Mouse (Mus musculus) limb, embryonic 14.5 days (tissue): ENCODE results near the gene Rbms3. TPM values are rescaled to one million over a fixed set of nuclear protein-coding genes. Genes with fewer than 3 reads are reported as not detected.
A peak's percentile ranks its signal among the peaks of the same experiment; 100 is the strongest.

Experiments used
- ATAC-seq: fragments of 200-750 bp; cut with Nextera tagmentation; 2 replicates; pipeline ENCODE4 v1.8.0; 2017; ENCODE audit warnings: low read depth, moderate number of reproducible peaks, moderate TSS enrichment; ENCODE audit not compliant: low FRiP score
- DNase-seq: peaks from one replicate; pipeline ENCODE4 v3.0.0-alpha.2; 2015; ENCODE audit warnings: low spot score
- H3K27ac ChIP-seq: fragments of 300-500 bp; sonication (generic); replicated peaks from 2 replicates; pipeline ENCODE4 v1.5.1; 2014; ENCODE audit warnings: low read depth, mild to moderate bottlenecking, low read length, moderate library complexity, mixed read lengths
- H3K27me3 ChIP-seq: fragments of 300-500 bp; sonication (generic); 2 replicates; pipeline ENCODE4 v1.6.1; 2014; ENCODE audit warnings: low read length, mixed read lengths; ENCODE audit not compliant: control insufficient read depth, insufficient read depth
- H3K36me3 ChIP-seq: fragments of 300-500 bp; sonication (generic); 2 replicates; pipeline ENCODE4 v1.6.1; 2014; ENCODE audit warnings: mild to moderate bottlenecking, low read length, moderate library complexity, mixed read lengths; ENCODE audit not compliant: control insufficient read depth, insufficient read depth
- H3K4me1 ChIP-seq: fragments of 300-500 bp; sonication (generic); 2 replicates; pipeline ENCODE4 v1.6.1; 2014; ENCODE audit warnings: antibody characterized with exemption, low read length, mixed read lengths; ENCODE audit not compliant: control insufficient read depth, insufficient read depth
- H3K4me2 ChIP-seq: fragments of 300-500 bp; sonication (generic); replicated peaks from 2 replicates; pipeline ENCODE4 v1.6.1; 2014; ENCODE audit warnings: low read depth, mild to moderate bottlenecking, low read length, moderate library complexity; ENCODE audit not compliant: severe bottlenecking
- H3K4me3 ChIP-seq: fragments of 300-500 bp; sonication (generic); replicated peaks from 2 replicates; pipeline ENCODE4 v1.5.1; 2014; ENCODE audit warnings: low read length
- H3K9ac ChIP-seq: fragments of 300-500 bp; sonication (generic); 2 replicates; pipeline ENCODE4 v1.6.1; 2014; ENCODE audit warnings: mild to moderate bottlenecking, low read depth, low read length, moderate library complexity; ENCODE audit not compliant: severe bottlenecking
- H3K9me3 ChIP-seq: fragments of 300-500 bp; sonication (generic); 2 replicates; pipeline ENCODE4 v1.6.1; 2016; ENCODE audit warnings: low read length; ENCODE audit not compliant: control insufficient read depth
- POLR2A ChIP-seq: fragments of 200-500 bp; IDR thresholded peaks from 2 replicates; pipeline ENCODE4 v1.8.0; 2012; ENCODE audit warnings: inconsistent platforms, mild to moderate bottlenecking, moderate library complexity, borderline replicate concordance; ENCODE audit not compliant: insufficient read depth, insufficient read length; ENCODE audit errors: extremely low read depth
- WGBS: fragments of 180-500 bp; shearing (Covaris S2); extraction: QIAGEN DNeasy Blood & Tissue Kit; methylation state at CpG from one replicate; pipeline ENCODE4 v1.1.7; 2014; 5-methylcytosine and 5-hydroxymethylcytosine counted together
- polyA plus RNA-seq, 2 experiments: library from polyadenylated mRNA; depleted of rRNA in 1 of 2; stranded (reverse) in 1 of 2; unstranded in 1 of 2; fragments of >200 nt; fragmentation: Nextera tagmentation in 1 of 2; extraction: Ambion mirVana in 1 of 2; gene quantifications; 2 replicates each; pipeline versions ENCODE4 v1.2.1 to v1.2.3; 2012 to 2014

The Rbms3 gene
- polyA plus RNA-seq, 2 experiments, result 42.1 to 94.5 TPM

DNA sequence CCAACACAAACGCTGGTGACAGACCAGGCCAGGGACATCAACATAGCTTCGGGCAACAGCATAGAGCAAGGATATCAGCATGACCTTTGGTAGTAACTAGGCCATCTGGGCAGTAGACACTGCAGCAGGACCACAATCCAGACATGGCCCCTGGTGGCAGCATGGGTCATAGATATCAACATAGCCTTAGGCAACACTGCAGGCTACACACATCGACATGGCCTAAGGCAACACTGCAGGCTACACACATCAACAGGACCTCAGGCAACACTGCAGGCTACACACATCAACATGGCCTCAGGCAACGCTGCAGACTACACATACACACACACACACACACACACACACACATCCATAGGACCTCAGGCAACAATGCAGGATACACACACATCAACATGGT is 261.7 kb downstream of the Rbms3 start:
- no peak for TF ChIP-seq POLR2A
- no peak for DNase-seq
- no peak for ATAC-seq
- H3K4me2 ChIP-seq, result no peak overlapping the region
- H3K27ac ChIP-seq, result no peak overlapping the region
- H3K9me3 ChIP-seq, result no peaks in the 10 kb centered on the region
- 88% methylated on average over 4 of the region's 4 CpGs for WGBS
- no peaks in the 10 kb centered on the region for H3K36me3 ChIP-seq
- peaks cover 6% of the 10 kb centered on the region; the same call in 1 of the 2 replicates for H3K4me1 ChIP-seq
- H3K27me3 ChIP-seq, result no peaks in the 10 kb centered on the region
- no peak overlapping the region for H3K4me3 ChIP-seq
- no peak overlapping the region for H3K9ac ChIP-seq

DNA sequence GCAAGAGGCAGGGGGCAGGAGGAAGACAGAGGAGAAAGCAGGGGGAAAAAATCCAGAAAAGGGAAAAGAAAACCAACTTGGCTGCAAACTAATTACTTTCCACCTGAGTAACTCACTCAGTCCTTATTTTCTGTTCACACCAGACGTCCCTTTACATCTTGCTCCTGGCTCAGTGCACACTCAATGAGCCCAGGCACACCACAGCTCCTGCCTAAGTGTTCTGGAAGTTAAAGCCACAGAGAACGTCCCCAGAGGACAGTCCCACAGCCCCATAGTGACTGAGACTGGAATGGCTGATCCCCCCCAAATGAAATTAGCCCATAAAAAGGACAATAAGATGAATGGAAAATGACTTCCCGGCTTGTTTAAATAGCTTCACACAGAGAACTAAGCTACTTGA is 265.1 kb downstream of the Rbms3 start:
- WGBS, result 31% methylated on average over 3 of the region's 3 CpGs
- TF ChIP-seq POLR2A, result no peak
- ATAC-seq, result no peak
- no peaks in the 10 kb centered on the region for H3K27me3 ChIP-seq
- no peaks in the 10 kb centered on the region for H3K9me3 ChIP-seq
- H3K4me3 ChIP-seq, result no peak overlapping the region
- DNase-seq, result no peak
- H3K9ac ChIP-seq, result no peak overlapping the region
- H3K4me2 ChIP-seq, result no peak overlapping the region
- H3K27ac ChIP-seq, result no peak overlapping the region
- H3K36me3 ChIP-seq, result no peaks in the 10 kb centered on the region
- H3K4me1 ChIP-seq, result peaks cover 6% of the 10 kb centered on the region; the same call in 1 of the 2 replicates

DNA sequence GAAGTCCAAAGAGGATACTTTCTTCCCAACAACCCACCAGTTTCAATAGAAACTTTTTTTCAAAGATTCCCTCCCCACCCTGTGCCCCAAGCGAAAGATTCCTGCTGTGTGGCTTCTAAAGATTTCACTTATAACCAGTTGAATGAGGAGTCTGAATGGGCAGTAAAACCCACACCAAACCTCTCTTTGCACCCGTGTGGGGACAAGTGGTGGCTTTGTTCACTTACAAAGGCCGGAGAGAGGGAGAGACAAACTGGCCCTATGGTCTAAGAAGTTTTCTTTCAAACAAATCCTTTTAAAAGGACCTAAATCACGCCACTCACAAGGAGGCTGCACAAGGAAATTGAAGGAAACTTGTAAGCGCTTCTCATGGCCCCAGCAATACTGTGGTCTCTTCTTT is 268.3 kb downstream of the Rbms3 start:
- peaks cover 8% of the 10 kb centered on the region; the same call in 1 of the 2 replicates for H3K4me1 ChIP-seq
- ATAC-seq (no peak), DNase-seq (no peak)
- H3K9me3 ChIP-seq, result no peaks in the 10 kb centered on the region
- H3K4me3 ChIP-seq, result no peak overlapping the region
- H3K9ac ChIP-seq, result no peak overlapping the region
- H3K4me2 ChIP-seq, result no peak overlapping the region
- TF ChIP-seq POLR2A, result no peak
- 71% methylated on average over 5 of the region's 5 CpGs for WGBS
- no peaks in the 10 kb centered on the region for H3K27me3 ChIP-seq
- no peak overlapping the region for H3K27ac ChIP-seq
- no peaks in the 10 kb centered on the region for H3K36me3 ChIP-seq

DNA sequence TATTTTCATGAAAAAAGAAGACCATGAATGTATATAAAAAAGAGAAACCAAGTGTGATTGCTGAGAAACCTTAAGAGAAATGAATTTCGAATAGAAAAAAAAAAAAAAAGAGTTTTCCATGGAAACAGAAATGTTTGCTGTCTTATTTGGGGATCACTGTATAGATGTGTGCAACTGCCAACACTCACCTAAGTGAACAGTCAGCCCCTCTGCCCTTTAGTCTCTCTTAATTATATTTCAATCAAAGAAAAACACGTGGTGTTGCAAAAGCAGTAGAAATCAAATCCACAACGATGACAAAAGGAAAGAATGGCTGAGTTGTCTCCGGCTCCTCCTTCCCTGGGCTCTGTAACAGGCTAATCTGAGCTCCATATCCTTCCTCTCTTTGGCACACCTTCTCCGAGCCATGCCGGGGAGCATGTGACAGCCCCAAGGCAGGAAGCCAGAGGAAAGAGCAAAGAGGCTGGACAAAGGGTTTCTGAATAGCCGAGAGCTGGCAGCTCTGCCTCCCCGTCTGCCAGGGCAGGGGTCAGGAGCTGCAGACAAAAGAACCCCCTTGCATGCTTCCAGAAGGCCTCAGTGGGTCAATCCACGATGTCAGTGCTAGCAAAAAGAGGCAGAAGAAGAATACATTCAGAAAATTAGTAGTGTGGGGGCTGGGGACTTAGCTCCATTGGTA is 272.8 kb downstream of the Rbms3 start:
- Histone ChIP-seq H3K9me3 (no peaks in the 10 kb centered on the region), H3K4me2 (no peak overlapping the region), H3K4me1 (0 out of 2 replicates have a peak, but pooled peaks cover 3% of the 10 kb centered on the region), H3K27me3 (no peaks in the 10 kb centered on the region), H3K36me3 (no peaks in the 10 kb centered on the region), H3K27ac (no peak overlapping the region), H3K9ac (no peak overlapping the region), H3K4me3 (no peak overlapping the region)
- TF ChIP-seq POLR2A, result no peak
- DNase-seq (peak; percentile 19), ATAC-seq (no peak)
- 43% methylated on average over 9 of the region's 9 CpGs for WGBS

DNA sequence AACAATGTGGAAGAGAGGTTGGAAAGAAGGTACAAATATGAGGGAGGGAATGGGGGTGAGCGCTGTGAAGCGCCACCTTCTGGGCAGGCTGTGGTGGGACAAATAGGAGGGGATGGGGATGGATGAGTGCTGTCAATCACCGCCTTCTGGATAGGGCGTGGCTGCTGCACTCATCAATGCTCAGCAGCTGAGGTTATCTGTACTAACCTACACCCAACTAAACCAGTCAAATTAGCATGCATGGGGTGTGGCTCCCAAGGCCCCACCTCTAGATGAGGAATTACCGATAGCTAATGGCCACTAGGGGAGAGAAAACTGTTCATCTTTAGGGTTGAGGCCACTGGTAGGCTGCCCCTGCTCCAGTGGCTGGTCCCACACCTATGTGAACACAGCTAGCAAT is 274.2 kb downstream of the Rbms3 start:
- Histone ChIP-seq H3K4me2 (no peak overlapping the region), H3K4me1 (0 out of 2 replicates have a peak, but pooled peaks cover 3% of the 10 kb centered on the region), H3K9me3 (no peaks in the 10 kb centered on the region), H3K9ac (no peak overlapping the region), H3K27me3 (no peaks in the 10 kb centered on the region), H3K36me3 (no peaks in the 10 kb centered on the region), H3K4me3 (no peak overlapping the region), H3K27ac (no peak overlapping the region)
- WGBS, result 74% methylated on average over 5 of the region's 5 CpGs
- TF ChIP-seq POLR2A, result no peak
- no peak for ATAC-seq
- no peak for DNase-seq
